Mouse (Mus musculus) frontal cortex, postnatal 14 days (tissue): ENCODE results near the gene Ahnak2.

Experiments
- DNase-seq, 2 experiments: peaks; one replicate each; pipeline ENCODE4 v3.0.0; 2022; ENCODE audit warnings: low spot score in 2 of 2

Ahnak2 gene

DNA sequence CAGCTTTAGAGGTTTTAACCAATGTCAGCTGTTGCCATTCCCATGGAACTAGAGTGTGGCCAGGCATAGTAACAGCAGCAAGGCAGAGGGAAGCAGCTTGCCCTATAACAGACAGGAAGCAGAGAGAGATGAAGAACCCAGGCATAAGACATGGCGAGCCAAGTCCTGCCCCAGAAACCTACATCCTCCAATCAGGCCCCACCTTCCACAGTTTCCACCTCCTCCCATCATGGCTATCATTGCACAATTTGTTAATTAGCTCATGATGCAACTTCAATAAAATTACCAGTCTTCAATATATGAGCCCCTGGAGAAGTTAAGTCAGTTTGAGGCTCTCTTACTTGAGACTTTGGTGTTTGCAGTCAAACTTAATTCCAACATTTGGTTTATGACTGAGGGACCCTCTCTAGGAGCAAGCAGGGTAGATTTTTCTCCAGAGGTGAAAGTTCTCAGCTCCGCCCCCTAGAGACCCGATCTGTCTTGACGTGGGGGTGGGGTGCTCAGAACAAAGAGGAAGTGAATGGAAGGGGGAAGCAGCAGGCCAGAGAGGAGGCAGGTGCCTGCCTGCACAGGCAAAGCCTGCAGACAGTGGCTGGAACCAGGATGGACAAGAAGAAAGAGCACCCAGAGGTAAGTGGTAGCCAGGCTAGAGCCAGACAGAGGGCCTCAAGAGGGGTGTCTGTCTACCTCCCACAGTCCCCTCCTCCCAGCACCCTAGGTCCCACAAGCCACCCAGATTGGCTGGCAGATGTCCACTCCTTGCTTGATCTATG, 42.1 kb downstream of the Ahnak2 start, which contains the start of gene Pld4:
Gene Pld4, plus strand, starts transcription at position 502 of the 773 bp plus-strand sequence.
- DNase-seq: peak in 1 of 2 experiments; percentile 6

DNA sequence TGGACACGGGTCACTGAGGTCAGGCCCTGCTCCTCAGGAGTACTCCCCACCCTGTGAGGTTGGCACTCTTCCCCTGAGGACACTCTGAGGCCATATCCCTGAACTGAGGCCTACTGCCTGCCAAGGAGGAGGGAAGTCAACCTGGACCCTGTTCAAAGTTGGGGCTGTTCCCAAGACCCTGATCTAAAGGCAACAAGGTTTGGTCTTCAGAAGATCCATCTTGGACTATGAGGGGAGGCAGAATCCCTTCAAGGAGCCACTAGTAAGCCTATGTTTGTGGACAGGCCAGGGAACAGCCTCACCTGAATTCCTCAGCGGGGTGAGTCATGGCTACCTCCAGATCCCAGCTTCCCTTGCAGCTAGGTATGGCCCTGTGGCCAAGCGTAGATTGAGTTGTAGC, 43.0 kb downstream of the Ahnak2 start:
- peak in 1 of 2 experiments; percentile 3 for DNase-seq

DNA sequence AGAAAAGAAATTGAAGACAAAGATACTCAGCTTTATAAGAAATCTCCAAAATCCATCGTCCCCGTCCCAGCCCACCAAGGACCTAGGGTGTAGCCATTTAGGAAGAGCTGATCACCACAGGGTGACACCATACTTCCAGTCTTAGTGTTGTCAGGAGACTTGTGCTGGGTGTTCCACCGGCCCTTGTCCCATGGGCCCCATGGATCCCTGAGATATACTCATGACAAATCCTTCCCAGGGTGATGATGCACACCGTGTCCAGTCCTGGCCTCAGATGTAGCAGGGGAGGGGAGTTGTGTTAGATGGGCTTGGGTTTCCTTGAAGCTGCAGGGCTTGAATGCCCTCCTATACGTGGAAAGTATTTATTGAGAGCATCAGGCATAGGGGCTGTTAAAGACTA, 44.6 kb downstream of the Ahnak2 start:
- DNase-seq: no peak

- no peak for DNase-seq
These were observed 46.6 kb downstream of the Ahnak2 start for GRCm38 (mm10) chr12:112755900-112756299.

- DNase-seq: no peak
These were observed 50.1 kb downstream of the Ahnak2 start for GRCm38 (mm10) chr12:112752399-112752798.

DNA sequence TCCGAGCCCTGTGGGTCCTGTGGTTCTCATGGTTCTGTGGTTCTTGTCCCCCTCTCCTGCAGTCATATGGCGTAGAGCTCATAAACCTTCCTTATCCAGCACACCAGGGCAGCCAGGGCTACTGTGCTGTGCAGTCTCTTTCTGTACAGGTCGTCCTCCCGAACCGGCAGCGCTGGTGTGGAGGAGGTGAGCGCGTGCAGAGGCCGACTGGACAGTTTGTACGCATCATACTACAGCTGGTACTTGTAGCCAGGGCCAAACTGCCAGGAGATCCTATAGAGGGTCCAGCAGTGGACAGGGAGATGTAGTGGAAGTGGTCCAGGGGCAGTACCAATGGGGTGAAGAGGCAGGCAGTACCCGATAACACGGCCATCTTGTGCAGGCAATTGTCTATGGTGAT, 51.5 kb downstream of the Ahnak2 start:
- no peak for DNase-seq

GRCm38 (mm10) chr12:112747606-112747970, 54.9 kb downstream of the Ahnak2 start:
- no peak for DNase-seq

- no peak for DNase-seq
These were observed 55.5 kb downstream of the Ahnak2 start for GRCm38 (mm10) chr12:112746808-112747605.

GRCm38 (mm10) chr12:112746461-112746807, 56.0 kb downstream of the Ahnak2 start:
- no peak for DNase-seq

DNA sequence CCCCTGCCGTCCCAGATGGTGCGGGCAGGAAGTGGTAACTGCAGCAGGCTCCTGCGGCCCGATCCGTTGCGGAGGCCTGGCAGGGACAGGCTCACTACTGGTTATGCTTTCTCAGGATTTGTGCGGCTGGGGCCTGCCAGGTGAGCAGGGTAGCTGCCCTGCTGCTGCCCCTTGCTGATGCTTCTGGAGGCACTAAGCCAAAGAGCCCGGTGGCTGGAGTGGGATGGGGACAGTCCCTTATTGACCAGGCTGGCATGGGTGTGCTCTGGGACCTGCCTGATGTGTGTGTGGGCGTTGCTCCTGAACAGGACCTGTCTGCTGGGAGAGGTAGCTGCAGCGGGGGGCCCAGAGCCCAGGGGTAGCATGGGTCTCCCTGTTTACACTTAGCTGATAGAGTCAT, 56.7 kb downstream of the Ahnak2 start:
- DNase-seq: no peak

DNA sequence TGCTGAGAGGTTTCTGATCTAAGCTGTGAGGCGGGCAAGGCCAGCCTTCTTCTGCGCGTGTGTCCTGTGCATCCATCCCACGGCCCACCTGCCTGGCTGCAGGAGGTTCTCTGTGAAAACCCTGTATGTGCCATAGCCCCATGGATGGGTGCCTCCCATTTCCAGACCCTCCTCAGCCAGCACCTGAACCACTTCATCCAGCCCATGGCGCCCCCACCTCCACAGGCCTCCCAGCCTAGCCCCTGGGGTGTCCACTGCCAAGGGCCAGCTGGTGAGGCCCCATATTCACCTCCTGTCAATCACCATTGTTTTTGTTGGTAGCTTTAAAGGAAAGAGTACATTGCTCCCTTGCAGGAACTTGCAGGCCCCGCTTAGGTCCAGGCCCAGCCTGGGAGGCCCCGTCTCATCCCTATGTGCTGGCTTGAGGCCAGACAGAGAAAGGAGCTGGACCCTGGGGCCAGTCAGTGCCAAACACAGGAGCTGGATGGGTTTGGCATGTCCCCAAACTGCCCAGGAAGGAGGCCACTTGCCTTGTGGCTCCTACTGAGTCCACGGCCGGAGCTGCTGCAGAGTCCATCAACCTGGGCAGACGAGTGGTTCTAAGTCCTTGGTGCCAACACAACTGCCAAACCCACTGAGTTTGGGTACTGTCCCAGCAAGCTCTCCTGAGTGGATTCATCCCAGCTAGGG, 57.4 kb downstream of the Ahnak2 start:
- DNase-seq: no peak

DNA sequence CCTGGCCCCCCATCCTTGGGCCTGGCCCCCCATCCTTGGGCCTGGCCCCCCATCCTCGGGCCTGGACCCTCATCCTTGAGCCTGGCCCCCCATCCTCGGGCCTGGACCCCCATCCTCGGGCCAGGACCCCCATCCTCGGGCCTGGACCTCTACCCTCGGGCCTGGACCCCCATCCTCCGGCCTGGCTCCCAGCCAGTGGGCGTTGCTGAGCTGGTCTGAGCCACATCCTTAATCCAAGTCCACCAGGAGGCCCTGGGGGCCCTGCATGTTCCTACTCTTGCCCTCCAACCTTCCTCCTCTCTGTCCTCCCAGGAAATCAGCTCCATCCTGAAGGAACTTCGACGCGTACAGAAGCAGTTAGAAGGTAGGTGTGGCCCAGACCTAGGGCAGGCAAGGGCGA, 58.2 kb downstream of the Ahnak2 start:
- no peak for DNase-seq

DNA sequence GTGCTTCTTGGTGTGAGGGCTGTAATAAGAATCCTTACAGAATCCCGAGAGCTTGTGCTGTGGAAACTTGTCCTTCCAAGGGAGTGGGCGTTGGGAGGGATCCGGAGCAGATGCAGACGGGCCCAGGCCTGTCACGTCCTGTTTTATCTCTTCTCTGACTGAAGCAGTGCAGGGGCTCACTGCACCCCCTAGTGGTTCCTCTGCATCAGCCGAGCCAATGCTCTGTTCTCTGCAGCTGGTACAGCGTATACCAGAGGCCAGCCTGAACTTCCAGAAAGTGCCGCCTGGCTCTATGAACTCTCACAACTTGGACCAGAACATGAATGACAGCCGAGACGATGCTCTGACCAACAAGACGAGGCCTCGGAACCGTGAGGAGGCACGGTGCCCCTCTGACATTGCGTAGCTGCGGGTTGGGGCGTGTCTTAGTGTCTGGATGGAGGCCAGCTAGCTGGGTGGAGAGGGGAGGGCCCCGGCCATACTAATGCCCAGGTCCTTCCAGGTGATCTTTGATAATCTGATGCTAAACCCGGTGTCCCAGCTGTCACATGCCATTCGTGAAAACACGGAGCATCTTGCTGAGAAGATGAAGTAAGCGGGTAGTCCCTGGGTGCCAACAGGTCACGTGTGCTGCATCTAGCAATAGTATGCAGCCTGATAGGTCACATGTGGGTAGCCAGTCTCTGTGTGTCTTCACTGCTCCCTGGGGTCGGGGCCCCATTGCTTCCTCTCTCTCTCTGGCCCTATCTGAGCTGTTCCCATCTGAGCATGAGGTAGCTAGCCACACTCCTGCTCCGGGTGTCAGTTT, 59.1 kb downstream of the Ahnak2 start:
- DNase-seq: peak; percentile 79 to 82

DNA sequence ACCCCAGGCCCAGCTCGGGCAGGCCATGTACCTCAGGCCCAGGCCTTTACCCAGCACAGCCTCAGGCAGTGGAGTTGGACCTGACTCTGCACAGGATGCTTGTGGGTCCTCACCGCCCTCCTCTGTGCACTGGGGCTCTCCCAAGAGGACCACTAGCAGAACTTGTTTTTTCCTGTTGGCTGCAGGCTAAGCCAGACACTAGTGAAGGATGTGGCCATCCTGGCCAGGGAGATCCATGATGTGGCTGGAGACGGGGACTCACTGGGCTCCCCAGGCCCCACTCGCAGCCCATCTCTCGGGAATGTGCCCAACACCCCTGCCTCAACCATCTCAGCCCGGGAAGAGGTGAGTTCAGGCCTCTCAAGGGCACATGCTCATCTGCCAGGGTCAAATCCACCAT, 59.7 kb downstream of the Ahnak2 start:
- DNase-seq: no peak

- no peak for DNase-seq
These were observed 63.4 kb downstream of the Ahnak2 start for GRCm38 (mm10) chr12:112739023-112739568.

DNA sequence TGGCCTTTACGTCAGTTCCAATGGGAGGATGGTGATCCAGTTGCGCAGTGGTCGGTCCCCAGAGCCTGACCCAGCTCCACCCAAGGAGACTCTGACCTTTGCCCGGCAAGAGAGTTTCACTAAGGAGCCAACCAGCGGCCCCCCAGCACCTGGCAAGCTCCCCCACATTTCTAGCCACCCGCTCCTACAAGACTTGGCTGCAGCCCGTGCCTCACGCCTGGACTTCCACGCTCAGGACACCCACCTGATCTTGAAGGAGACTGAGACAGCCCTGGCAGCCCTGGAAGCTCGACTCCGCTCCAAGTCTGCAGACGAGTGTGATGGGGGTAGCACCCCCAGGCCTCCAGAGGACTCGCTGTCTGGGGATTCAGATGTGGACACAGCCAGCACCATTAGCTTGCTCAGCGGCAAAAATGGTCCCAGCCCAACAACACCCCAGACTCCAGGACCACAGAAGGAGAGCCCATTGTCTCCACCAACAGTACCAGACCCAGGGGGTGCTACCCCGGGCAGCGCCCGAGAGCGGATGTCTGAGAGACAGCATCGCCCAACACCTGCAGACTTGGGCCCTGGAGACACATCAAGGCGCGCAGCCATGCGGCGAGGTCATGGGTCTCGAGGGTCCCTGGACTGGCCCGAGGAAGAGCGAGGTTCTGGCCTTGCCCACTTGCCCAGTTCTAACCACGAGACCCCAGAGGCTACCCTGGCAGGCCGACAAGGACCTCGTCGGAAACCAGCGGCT, 64.0 kb downstream of the Ahnak2 start:
- DNase-seq: no peak

DNA sequence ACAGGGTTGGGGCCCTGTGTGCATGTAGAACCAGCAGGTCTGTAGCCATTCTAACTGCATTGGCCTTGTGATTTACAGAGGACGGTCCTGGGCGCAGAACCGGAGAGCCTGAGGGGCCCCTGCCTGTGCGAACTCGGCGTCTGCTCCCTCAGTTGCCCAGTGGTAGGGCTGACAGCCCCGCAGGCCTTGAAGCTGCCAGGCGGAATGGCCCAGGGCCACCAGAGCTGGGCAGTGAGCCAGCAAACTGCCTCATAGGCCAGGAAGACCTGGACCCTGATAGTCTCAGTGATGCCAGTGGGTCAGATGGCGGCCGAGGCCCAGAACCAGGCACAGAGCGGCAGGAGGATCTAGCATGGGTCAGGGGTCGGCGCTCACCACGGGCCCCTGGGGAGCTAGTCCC, 64.7 kb downstream of the Ahnak2 start:
- DNase-seq: no peak

GRCm38 (mm10) chr12:112737081-112737480, 65.4 kb downstream of the Ahnak2 start:
- no peak for DNase-seq

DNA sequence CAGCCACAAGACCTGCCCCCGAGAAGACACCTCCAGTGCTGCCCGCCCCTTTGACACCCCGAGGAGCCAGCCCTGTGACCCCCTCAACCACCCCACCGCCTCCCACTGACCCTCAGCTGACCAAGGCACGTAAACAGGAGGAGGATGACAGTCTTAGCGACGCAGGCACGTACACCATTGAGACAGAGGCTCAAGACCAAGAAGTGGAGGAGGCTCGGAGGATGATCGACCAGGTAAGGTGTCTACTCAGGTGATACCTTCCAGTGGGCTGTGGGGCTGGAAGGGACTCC, 65.9 kb downstream of the Ahnak2 start:
- DNase-seq: no peak

GRCm38 (mm10) chr12:112735896-112736635, 66.4 kb downstream of the Ahnak2 start:
- DNase-seq: no peak
